Mouse (Mus musculus) hindbrain, embryonic 14.5 days (tissue): Measurements from ENCODE around the gene Gli2. TPM values are rescaled to one million over a fixed set of nuclear protein-coding genes. Genes with fewer than 3 reads are reported as not detected.
A peak's percentile ranks its signal among the peaks of the same experiment; 100 is the strongest.

Experiments
- ATAC-seq: fragments of 200-750 bp; cut with Nextera tagmentation; 2 replicates; pipeline ENCODE4 v1.8.0; 2017; ENCODE audit warnings: moderate number of reproducible peaks, mild to moderate bottlenecking, moderate TSS enrichment, moderate library complexity; ENCODE audit not compliant: low FRiP score
- DNase-seq: peaks from one replicate; pipeline ENCODE4 v3.0.0-alpha.2; 2015; ENCODE audit warnings: low spot score
- H3K27ac ChIP-seq: fragments of 300-500 bp; sonication (generic); 2 replicates; pipeline ENCODE4 v1.5.1; 2014; ENCODE audit warnings: mild to moderate bottlenecking, moderate library complexity
- H3K27me3 ChIP-seq: fragments of 300-500 bp; sonication (generic); 2 replicates; pipeline ENCODE4 v1.6.1; 2014; ENCODE audit warnings: mild to moderate bottlenecking, low read length, mixed read lengths; ENCODE audit not compliant: control insufficient read depth, insufficient read depth
- H3K36me3 ChIP-seq: fragments of 300-500 bp; sonication (generic); replicated peaks from 2 replicates; pipeline ENCODE4 v1.6.1; 2014; ENCODE audit not compliant: control insufficient read depth, insufficient read depth
- H3K4me1 ChIP-seq: fragments of 300-500 bp; sonication (generic); replicated peaks from 2 replicates; pipeline ENCODE4 v1.6.1; 2014; ENCODE audit warnings: antibody characterized with exemption, low read length, mixed read lengths; ENCODE audit not compliant: control insufficient read depth, insufficient read depth
- H3K4me2 ChIP-seq: fragments of 300-500 bp; sonication (generic); replicated peaks from 2 replicates; pipeline ENCODE4 v1.6.1; 2014; ENCODE audit warnings: mild to moderate bottlenecking, moderate library complexity
- H3K4me3 ChIP-seq: fragments of 300-500 bp; sonication (generic); replicated peaks from 2 replicates; pipeline ENCODE4 v1.5.1; 2014; ENCODE audit warnings: mild to moderate bottlenecking, low read length
- H3K9ac ChIP-seq: fragments of 300-500 bp; sonication (generic); 2 replicates; pipeline ENCODE4 v1.6.1; 2014
- H3K9me3 ChIP-seq: fragments of 300-500 bp; sonication (generic); 2 replicates; pipeline ENCODE4 v1.6.1; 2016; ENCODE audit warnings: low read length; ENCODE audit not compliant: control insufficient read depth
- WGBS: fragments of 180-500 bp; shearing (Covaris S2); extraction: QIAGEN DNeasy Blood & Tissue Kit; methylation state at CpG from one replicate; pipeline ENCODE4 v1.1.7; 2014; 5-methylcytosine and 5-hydroxymethylcytosine counted together
- polyA plus RNA-seq: library from polyadenylated mRNA; unstranded; fragments of >200 nt; fragmentation: Nextera tagmentation; extraction: Ambion mirVana; gene quantifications from 2 replicates; pipeline ENCODE4 v1.2.1, GENCODE M21; 2014

Gene Gli2
- polyA plus RNA-seq, 1 experiment from 2014 or later, result 2.0 TPM

DNA sequence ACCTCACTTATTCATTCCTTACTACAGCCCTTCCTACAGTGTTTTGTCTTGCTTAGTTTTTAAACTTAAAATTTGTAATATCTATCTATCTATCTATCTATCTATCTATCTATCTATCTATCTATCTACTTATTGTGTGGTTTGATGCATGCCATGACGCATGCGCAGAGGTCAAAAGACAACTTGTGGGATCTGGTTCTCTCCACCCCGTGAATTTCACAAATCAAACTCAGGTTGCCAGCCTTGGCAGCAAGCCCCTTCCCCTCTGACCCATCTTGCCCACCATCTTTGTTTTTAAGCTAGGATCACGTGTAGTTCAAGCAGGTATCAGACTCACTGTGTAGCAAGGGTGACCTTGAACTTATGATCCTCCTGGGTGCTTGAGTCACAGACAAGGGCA lies 22.9 kb upstream of the Gli2 start:
- H3K27me3 ChIP-seq, result peaks cover 8% of the 10 kb centered on the region
- H3K9me3 ChIP-seq, result no peaks in the 10 kb centered on the region
- H3K27ac ChIP-seq, result no peak overlapping the region
- no peak overlapping the region for H3K4me2 ChIP-seq
- no peak overlapping the region for H3K9ac ChIP-seq
- DNase-seq, result no peak
- ATAC-seq, result no peak
- H3K4me3 ChIP-seq, result no peak overlapping the region
- H3K36me3 ChIP-seq, result no peaks in the 10 kb centered on the region
- no peaks in the 10 kb centered on the region for H3K4me1 ChIP-seq
- WGBS, result 79% methylated on average over 4 of the region's 4 CpGs

- DNase-seq (no peak), ATAC-seq (no peak)
- 51% methylated on average over 3 of the region's 3 CpGs for WGBS
- no peak overlapping the region for H3K9ac ChIP-seq
- no peaks in the 10 kb centered on the region for H3K36me3 ChIP-seq
- no peak overlapping the region for H3K27ac ChIP-seq
- H3K27me3 ChIP-seq, result peaks cover 8% of the 10 kb centered on the region
- H3K4me3 ChIP-seq, result no peak overlapping the region
- no peak overlapping the region for H3K4me2 ChIP-seq
- no peaks in the 10 kb centered on the region for H3K9me3 ChIP-seq
- no peaks in the 10 kb centered on the region for H3K4me1 ChIP-seq
These were observed 22.5 kb upstream of the Gli2 start for GRCm38 (mm10) chr1:119075916-119076315.

DNA sequence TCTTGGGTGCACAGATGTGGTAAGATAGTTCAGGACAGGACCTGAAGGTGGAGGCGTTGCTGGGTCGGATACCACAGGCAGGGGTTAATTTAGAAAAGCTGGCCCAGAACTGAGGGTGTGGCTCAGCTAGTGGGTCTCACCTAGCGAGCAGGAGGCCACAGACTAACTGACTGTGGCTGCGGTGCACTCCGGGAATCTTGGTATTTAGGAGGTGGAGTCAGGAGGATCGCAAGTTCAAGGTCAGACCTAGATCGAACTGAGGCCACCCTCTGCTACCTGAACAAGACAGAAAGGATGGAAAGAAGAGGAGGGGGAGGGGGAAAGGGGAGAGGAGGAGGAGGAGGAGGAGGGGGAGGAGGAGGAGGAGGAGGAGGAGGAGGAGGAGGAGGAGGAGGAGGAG lies 22.1 kb upstream of the Gli2 start:
- H3K4me2 ChIP-seq, result no peak overlapping the region
- no peaks in the 10 kb centered on the region for H3K9me3 ChIP-seq
- H3K4me1 ChIP-seq, result no peaks in the 10 kb centered on the region
- H3K27me3 ChIP-seq, result peaks cover 8% of the 10 kb centered on the region; the same call in 1 of the 2 replicates
- DNase-seq (no peak), ATAC-seq (no peak)
- H3K36me3 ChIP-seq, result no peaks in the 10 kb centered on the region
- H3K27ac ChIP-seq, result no peak overlapping the region
- no peak overlapping the region for H3K4me3 ChIP-seq
- 56% methylated on average over 7 of the region's 7 CpGs for WGBS
- H3K9ac ChIP-seq, result no peak overlapping the region

- ATAC-seq (no peak), DNase-seq (no peak)
- WGBS, result 67% methylated on average over 6 of the region's 6 CpGs
These were observed 21.5 kb upstream of the Gli2 start for GRCm38 (mm10) chr1:119074910-119075309.

DNA sequence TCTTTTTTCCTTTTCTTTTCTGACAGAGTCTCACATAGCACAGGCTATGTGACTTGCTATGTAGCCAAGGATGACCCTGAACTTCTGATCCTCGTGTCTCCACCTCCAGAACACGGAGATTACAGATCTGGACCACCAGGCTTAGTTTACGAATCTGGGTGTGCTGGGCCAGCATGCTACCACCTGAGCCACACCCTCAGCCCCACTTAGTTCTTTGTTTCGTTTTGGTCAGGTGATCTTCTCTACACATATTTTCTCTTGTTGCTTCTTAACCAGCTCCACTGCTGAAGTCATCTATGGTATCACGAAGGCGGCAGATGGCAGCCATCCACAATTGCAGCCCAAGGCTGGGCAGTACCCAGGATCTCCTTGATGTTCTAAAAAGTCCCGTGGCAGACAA lies 20.5 kb upstream of the Gli2 start:
- H3K27me3 ChIP-seq, result peaks cover 8% of the 10 kb centered on the region; the same call in 1 of the 2 replicates
- ATAC-seq (no peak), DNase-seq (no peak)
- no peaks in the 10 kb centered on the region for H3K4me1 ChIP-seq
- no peak overlapping the region for H3K9ac ChIP-seq
- H3K4me2 ChIP-seq, result no peak overlapping the region
- H3K27ac ChIP-seq, result no peak overlapping the region
- H3K9me3 ChIP-seq, result no peaks in the 10 kb centered on the region
- H3K36me3 ChIP-seq, result no peaks in the 10 kb centered on the region
- no peak overlapping the region for H3K4me3 ChIP-seq
- 95% methylated on average over 7 of the region's 7 CpGs for WGBS

More at GRCm38 (mm10) chr1:119074910-119075309, 21.5 kb upstream of the Gli2 start:
- H3K9me3 ChIP-seq, result no peaks in the 10 kb centered on the region
- H3K36me3 ChIP-seq, result no peaks in the 10 kb centered on the region
- H3K27ac ChIP-seq, result no peak overlapping the region
- no peaks in the 10 kb centered on the region for H3K4me1 ChIP-seq
- peaks cover 8% of the 10 kb centered on the region; the same call in 1 of the 2 replicates for H3K27me3 ChIP-seq
- no peak overlapping the region for H3K4me3 ChIP-seq
- H3K9ac ChIP-seq, result no peak overlapping the region
- no peak overlapping the region for H3K4me2 ChIP-seq

- WGBS, result 77% methylated on average over 20 of the region's 20 CpGs
- no peaks in the 10 kb centered on the region for H3K9me3 ChIP-seq
- no peaks in the 10 kb centered on the region for H3K4me1 ChIP-seq
- 0 out of 2 replicates have a peak, but pooled peaks cover 4% of the 10 kb centered on the region for H3K27me3 ChIP-seq
- no peak overlapping the region for H3K9ac ChIP-seq
- H3K4me3 ChIP-seq, result no peak overlapping the region
- H3K27ac ChIP-seq, result no peak overlapping the region
- no peak overlapping the region for H3K4me2 ChIP-seq
- no peaks in the 10 kb centered on the region for H3K36me3 ChIP-seq
- DNase-seq (no peak), ATAC-seq (no peak)
These were observed 11.7 kb upstream of the Gli2 start for GRCm38 (mm10) chr1:119064892-119065671.

- Histone ChIP-seq H3K9ac (no peak overlapping the region), H3K27ac (no peak overlapping the region), H3K27me3 (peaks cover 26% of the 10 kb centered on the region), H3K9me3 (no peaks in the 10 kb centered on the region), H3K36me3 (no peaks in the 10 kb centered on the region), H3K4me2 (no peak overlapping the region), H3K4me1 (peaks cover 26% of the 10 kb centered on the region), H3K4me3 (no peak overlapping the region)
- no peak for DNase-seq
- 67% methylated on average over 8 of the region's 8 CpGs for WGBS
- no peak for ATAC-seq
These were observed 3.1 kb upstream of the Gli2 start for GRCm38 (mm10) chr1:119056491-119056890.

- Histone ChIP-seq H3K4me3 (no peak overlapping the region), H3K9ac (no peak overlapping the region), H3K27ac (no peak overlapping the region), H3K4me2 (no peak overlapping the region), H3K4me1 (peaks cover 27% of the 10 kb centered on the region), H3K36me3 (no peaks in the 10 kb centered on the region), H3K9me3 (no peaks in the 10 kb centered on the region), H3K27me3 (peaks cover 31% of the 10 kb centered on the region)
- WGBS, result 91% methylated on average over 4 of the region's 4 CpGs
- DNase-seq (no peak), ATAC-seq (no peak)
These were observed 2.4 kb upstream of the Gli2 start for GRCm38 (mm10) chr1:119055801-119056200.

- ATAC-seq (no peak), DNase-seq (no peak)
- Histone ChIP-seq H3K4me2 (peak overlapping the region; percentile 99), H3K9me3 (no peaks in the 10 kb centered on the region), H3K4me3 (peak overlapping the region; percentile 45), H3K27me3 (peaks cover 37% of the 10 kb centered on the region), H3K9ac (0 out of 2 replicates have a peak overlapping the region, but pooled peaks have one; percentile 35), H3K36me3 (no peaks in the 10 kb centered on the region), H3K4me1 (peaks cover 27% of the 10 kb centered on the region), H3K27ac (no peak overlapping the region)
- 15% methylated on average over 6 of the region's 6 CpGs for WGBS
These were observed 1.0 kb upstream of the Gli2 start for GRCm38 (mm10) chr1:119054468-119054867.
